Mouse (Mus musculus) right cerebral cortex, postnatal 4 days (tissue): Measurements from ENCODE around the gene Prkcq.
"Not testable (repeated sequence)": the region's sequence is repeated elsewhere in the genome, so short reads cannot be mapped to it uniquely, and the experiment has no call there.

Experiments
- DNase-seq: peaks from one replicate; pipeline ENCODE4 v3.0.0-alpha.2; 2022

Gene Prkcq

DNA sequence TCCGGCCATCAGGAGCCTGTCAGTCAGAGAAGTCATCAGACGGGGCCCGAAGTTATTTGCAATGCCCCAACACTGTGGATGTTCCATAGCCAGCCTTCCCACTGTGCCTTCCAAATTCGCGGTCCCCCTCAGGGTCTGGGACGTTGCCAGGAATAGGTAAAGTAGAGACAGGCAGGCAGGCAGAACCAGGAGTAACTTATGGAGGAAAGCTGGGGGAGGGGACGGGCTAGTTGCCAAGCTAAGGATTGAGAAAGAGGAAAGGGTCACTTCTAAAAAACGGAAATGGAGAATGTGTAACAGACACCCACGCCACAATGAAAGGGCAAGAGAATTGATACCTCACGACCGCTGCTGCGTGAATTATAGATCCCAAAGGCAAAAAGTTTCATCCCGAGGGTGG, 121.2 kb downstream of the Prkcq start:
- DNase-seq: no peak

DNA sequence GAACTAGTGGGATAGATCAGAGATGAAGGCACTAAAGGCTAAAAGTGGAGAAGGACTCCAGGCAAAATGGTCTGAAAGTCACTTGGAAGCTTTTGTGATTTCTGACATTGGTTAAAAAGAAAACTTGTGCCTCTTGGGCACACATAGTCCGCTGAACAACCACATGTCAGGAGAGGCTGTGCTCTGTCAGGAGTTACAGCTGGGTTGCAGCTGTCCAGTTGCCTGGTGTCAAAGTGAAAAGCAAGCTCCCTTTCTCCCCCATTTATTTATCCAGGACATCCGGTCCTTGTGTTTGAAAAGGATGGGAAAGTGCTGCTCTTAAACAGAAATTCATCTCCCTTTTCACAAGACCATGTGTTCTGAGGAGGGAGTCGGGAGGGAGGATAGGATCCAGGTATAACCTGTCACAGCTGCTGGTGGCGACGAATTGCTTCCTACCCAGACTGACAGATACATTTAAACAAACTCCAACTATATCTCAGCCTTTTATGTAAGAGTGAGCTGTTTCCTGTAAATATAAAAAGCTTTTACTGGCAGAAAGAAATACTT, 122.8 kb downstream of the Prkcq start:
- DNase-seq: no peak

DNA sequence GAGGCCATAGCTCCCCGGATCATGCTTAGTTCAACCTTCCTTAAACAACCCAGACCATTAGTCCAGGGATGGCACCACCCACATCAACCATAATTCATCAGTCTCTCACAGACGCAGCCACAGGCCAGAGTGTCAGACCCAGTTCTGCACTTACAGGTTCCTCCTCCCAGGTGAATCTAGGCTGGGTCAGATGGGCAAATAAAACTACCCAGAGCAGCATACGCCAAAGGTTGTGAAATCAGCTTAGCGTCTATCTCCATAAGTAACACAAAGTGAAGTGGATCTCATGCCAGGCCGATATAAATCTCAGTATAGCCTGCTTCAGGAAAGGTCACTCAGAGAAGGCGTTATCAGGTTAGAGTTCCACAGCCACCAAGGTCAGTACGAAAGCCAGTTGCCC, 126.9 kb downstream of the Prkcq start:
- no peak for DNase-seq

DNA sequence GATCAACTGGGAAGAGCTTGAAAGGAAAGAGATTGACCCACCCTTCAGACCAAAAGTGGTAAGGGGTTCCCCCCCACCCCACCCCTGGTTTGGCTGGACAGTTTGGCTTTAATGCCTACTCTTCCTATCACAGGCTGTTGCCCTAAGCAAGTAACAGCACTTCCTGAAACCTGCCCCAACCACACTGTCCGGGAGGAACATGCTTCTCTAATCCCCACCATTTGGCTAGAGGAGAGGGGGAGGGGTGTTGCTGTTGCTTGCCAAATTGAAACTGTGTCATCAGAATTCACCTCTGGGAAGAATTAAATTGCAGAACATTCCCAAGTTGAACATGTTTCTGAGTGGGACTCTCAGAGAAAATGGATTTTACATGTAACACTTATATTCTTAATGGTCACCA, 127.5 kb downstream of the Prkcq start:
- no peak for DNase-seq

DNA sequence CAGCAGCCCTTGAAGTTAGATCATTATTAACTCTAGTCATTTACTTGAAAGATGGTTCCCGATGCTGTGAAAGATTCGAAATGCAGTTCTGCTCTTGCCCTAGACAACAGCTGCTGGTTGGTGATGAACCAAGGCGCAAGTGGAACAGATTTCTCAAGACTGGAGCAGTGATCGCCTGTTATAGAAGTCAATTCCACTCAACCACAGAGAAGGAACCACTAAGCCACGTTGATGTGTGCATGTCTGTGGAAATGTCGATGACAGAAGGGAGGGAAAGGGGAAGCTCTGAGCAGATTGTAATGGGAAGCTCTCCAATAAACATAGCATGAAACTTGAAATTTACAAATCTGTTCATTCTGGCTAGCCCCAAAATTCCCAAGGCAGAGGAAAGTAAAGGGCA, 128.5 kb downstream of the Prkcq start:
- no peak for DNase-seq

DNA sequence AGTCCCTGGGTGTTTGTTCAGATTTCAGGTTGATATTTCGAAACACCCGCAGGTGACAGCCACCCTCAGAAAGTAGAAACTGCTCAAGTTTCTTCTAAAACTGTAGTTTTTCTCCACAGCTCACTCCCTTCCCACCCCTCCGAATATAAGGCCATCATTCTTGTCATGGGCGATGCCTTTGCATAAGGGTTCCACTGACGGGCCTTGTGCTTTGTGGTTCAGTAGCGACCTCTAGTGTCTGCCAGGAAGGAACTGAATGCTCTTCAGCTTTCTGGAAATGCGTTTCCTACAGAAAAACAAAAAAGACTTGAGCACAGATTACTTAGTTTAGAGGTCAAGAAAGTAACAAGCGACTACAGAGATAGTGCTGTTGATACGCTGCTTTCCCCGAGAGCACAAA, 148.3 kb downstream of the Prkcq start:
- DNase-seq: peak; percentile 30

DNA sequence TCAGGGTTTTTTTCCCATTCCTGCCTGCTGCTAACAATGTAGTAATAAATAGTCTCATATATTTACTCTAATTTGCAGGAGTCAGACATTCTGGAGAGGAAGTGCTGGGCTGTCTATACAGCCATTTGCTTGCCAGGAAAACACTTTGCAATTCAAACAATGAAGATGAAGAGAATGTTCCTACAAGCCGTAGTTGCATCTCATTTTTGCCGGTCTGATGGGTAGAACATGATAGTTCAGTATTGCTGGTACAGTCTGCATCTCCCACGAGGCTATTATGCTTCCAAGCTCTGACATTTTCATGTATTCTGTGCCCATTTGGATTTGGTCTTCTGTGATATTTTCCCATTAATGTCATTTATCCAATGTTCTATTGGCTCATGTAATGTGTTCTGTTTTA, 150.5 kb downstream of the Prkcq start:
- DNase-seq: no peak

DNA sequence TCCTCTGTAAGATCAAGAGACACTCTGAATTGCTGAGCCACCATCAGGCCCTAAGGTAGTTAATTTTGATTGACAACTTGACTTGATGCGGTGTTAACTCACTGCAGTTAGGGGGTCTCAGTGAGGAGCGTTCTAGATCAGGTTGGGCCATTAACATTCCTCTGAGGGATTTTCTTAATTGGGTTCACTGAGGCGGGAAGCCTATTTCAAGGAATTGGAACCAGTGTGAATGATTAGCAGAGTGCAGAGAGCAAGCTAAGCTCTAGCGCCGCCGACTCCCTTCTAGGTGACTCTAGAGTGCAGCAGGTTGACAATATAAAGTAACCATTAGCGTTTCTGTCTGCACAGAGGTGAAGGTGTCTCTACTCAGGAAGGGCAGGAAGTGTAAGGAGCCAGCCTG, 155.4 kb downstream of the Prkcq start:
- no peak for DNase-seq

DNA sequence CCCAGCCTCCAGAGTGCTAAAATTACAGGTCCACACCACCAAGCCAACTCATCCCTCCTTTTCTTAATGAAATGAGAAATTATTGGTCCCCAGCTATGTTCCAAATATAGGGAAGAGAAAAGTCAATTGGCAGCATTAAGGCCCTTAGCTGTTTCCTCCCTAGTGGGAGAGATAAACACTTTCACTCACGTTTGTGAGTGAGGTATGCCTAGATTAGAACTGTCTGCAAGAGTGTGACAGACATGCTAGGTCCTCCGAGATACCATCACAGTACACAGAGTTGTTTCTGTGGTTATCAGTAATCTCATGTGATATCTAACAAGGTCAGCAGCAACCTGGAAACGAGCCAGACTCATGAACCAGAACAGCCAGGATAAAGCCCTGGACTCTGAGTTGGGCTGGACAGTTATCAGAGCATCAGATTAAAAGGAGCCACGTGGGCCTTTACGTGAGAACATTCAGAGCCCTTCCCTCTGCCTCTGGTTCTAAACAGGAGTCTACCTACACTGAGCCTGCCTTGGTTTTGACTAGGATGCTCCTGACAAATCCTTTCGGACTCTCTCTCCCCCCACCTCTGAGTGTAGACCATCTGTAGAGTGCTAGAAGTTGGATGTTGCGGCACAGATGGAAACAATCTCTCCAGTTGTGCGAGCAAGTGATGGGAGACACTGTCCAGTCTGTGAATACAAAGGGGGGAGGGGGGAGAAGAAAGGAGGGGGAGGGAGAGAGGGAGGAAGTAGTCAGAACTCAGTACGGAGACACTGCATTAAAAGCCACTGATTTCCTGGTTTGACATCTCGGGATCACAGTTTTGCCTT, 157.7 kb downstream of the Prkcq start:
- DNase-seq: no peak

DNA sequence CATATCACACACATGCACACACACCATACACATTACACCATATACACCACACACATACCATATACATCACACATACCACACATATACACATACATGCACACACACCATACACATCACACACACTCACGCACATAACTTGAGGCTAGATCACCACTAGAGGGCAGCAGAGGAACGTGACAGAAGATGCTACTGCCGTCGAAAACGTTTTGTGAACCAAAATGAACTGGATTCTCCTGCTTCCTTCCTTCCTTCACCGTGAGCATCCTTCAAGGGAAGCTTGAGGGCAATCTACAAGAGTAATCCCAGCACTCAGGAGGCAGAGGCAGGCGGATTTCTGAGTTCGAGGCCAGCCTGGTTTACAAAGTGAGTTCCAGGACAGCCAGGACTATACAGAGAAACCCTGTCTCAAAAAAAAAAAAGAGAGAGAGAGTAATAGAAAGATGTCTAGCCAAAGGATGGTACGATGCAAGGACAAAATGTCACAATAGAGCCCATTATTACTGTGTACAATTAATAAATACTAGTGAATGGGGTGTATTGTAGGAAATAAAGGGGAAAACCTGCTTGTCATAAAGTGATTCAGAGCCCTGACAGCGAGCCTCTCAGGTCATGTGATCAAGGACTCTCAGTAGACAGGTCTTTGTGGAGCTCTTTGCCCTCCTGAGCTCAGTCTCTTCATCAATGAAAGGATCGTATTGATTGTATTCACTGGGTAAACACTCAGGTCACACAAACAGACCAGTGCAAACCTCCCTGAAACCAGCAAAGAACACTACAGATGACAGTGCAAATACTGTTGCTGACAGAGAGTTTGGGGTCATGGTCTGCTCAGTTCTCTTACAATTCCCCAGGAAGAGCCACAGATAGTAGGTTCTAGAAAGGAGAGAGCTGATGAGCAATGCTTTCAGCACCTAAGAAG, 159.9 kb downstream of the Prkcq start:
- peak; percentile 72 for DNase-seq

DNA sequence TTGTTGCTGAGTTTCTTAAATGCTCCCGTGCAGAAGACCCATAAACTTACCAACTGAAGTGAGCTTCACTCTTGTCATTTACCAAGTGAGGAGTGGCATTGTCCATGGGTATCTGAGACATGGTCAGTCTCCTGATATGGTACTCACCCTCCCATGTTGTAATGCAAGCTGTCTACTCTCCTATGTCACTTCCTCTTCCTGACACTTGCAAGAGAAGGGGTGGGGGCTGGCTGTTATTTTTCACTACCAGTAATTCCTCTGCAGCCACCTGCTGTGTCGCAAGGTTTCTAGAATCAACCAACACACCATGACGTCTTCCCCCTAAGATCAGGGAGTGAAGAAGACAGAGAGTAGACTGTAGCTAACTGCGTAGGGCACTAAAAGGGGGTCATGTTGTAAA, 160.6 kb downstream of the Prkcq start:
- no peak for DNase-seq

DNA sequence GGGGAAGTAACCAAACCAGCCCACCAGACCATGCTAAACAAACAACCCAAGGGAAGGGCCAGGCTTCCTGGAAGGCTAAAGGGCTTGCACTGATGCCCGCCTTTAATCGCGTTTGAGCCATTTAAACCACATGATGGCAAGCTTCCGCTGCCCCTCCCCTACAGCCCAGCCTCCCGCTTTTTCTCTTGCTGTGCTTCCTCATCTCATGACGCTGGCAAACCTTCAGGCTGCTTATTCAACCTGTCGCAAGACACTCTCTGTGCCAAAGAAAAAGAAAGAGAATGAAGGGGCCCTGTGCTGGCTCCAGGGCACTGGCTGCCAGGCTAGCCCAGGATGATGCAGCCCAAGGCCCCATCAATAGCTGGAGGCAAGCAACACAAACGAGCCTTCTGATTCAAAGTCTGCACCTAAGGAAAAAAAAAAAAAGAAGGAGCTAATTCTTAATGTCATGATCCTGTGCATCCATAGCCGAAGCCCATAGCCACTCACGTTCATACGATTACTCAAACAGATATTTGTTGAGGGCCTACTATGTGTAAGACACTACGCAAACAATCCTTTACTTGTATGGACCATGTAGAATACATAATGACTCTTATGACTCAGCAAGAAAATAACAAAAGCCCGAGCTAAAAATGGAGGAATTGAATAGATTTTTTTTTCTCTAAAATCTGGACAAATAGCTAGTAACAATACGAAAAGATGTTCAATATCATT, 161.6 kb downstream of the Prkcq start:
- peak; percentile 17 for DNase-seq

DNA sequence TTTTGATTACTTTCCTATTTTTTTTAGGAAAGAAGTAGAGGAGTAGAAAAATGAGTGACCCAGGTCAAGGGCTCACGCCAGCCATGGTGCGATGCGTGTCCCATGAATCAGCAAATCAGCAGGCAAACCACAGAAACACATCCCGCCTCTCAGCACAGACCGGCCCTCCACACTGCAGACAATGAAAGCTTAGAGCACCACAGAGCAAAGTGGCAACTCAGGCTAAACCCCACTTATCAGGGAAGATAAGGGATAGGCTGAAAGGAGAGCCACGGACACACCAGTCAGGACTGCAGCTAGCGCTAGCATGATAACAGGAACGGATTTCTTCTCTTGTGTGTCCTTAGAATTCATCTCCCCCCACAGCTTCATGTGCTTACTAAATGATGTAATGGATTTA, 164.4 kb downstream of the Prkcq start:
- no peak for DNase-seq

DNA sequence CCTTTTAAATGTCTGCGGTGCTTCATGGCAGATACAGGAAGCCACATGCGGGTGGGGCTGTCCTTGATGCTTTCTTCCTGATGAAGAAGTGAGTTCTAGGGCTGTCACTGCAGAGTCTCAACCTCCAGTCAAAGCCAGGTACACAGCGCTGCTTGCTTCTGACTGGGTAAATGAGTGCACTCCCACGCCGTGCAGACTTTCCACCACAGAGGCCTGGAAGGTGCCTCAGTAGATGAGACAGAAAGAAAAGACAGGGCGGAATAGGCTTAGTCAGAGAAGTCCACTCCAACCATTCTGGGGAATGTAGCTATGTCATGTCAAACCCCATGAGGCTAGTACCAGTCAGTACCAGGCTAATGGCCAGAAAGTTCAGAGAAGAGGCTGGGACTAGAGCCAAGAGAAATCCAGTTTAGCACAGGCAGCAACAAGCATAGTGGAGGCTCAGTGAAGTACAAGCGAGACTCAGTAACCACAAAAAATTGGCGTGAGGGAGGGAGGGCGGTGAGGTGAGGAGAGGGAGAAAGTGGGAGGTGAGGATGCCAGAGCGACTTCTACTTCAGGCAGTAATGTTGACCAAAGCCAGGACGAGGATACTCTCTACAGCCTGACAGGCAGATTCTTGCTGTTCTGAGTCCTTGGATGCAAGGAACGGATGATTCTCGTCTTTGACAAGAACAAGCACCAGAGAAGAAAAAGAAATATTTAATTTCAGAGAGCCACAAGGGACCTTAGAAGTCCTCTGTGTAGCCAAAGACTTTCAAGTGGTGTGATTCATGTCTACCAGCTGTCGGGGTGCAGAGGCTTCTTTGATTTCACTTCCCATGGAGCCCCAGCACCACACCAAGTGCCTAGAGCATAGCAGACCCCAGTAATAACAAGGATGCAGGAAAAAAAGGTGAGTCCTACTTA, 167.3 kb downstream of the Prkcq start:
- no peak for DNase-seq

DNA sequence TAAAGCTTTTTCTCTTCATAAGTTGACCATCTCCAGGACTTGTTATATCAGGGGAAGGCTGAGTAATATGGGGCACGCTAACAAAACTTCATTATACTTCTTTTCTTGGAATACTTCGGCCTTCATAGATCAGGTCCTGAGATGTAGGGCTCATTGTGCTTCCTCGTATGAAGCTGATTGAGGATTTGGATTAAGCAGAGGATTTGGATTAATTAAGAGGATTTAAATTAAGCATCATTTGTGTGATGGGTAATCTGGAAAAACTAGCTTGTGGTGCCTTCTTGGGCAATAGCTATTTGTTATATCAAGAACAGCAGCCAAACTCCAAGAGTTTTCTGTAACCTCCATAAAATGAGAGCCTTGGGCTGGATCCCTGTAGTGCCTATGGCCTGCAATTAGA, 172.8 kb downstream of the Prkcq start:
- DNase-seq: no peak

DNA sequence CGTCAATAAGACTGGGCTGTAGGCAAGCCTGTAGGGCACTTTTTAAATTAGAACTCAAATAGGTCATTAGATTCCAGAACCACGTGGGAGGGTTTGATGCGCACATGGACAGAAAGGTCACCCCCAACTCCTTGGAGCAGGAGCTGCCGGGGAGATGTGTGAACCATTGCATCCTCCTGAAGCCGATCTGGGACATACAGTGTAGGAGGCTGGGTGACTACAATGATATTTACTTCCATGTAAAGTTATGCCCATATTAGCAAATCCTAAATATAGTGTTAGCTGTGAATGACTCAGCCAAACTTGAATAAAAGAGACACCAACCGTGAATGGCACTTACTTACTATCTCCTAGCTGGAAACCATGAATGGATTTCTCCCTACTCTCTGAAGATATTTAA, 174.5 kb downstream of the Prkcq start:
- not testable (repeated sequence) for DNase-seq

DNA sequence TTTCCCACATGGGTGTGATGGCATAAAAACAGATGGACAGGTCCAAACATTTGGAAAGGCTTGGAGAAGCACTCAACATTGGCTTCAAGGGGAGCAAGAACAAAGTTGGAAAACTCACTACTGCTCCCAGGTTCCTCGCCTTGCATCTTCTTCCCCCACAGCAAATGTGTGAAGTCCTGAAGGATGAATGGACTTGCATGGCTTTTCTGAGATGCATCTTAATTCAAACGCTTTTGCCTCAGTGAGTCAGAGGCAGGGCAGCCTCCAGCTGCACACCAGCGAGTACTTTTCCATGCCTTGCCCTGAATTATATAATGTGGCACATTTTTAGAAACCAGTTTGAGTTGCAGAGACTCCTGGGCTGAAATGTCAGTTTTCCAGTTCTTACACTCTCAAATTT, 175.9 kb downstream of the Prkcq start:
- DNase-seq: no peak
